Mouse (Mus musculus) heart, adult 8-10 months (tissue): ENCODE data around the gene Opcml. TPM values are rescaled to one million over a fixed set of nuclear protein-coding genes. Genes with fewer than 3 reads are reported as not detected.

ENCODE experiments used
- DNase-seq: peaks from one replicate; pipeline ENCODE4 v3.0.0; 2022; ENCODE audit warnings: low spot score
- total RNA-seq, 4 experiments: library from RNA; stranded (reverse); gene quantifications; 2 replicates each; pipeline ENCODE4 v1.2.4; 2022

The Opcml gene
- total RNA-seq, 4 experiments from 2014 or later, result 0.87 to 1.2 (median 1.1) TPM

GRCm38 (mm10) chr9:27998767-27999166 is 208.2 kb downstream of the Opcml start:
- no peak for DNase-seq

GRCm38 (mm10) chr9:28003131-28003530 is 212.6 kb downstream of the Opcml start:
- no peak for DNase-seq

DNA sequence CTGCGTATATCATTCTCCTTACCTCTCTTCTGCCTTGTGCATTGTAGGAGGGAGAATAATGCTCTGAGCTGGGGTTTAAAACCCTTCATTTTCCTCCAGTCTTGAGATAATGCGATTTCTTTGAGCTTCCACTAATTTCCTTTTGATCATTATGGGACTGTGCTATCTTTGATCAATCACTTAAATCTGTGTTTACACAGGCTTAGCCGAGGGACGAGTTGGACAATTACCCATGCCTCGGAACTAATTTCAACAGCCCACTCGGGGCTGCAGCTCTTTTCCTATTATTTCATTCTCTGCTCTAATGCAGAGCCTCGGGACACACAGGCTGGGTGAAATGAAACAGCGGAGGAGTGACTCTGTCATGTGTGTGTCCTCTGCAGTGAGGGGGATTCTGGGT is 220.9 kb downstream of the Opcml start:
- no peak for DNase-seq

GRCm38 (mm10) chr9:28012664-28013063 is 222.1 kb downstream of the Opcml start:
- no peak for DNase-seq

- no peak for DNase-seq
These were observed 222.6 kb downstream of the Opcml start for GRCm38 (mm10) chr9:28013192-28013591.

DNA sequence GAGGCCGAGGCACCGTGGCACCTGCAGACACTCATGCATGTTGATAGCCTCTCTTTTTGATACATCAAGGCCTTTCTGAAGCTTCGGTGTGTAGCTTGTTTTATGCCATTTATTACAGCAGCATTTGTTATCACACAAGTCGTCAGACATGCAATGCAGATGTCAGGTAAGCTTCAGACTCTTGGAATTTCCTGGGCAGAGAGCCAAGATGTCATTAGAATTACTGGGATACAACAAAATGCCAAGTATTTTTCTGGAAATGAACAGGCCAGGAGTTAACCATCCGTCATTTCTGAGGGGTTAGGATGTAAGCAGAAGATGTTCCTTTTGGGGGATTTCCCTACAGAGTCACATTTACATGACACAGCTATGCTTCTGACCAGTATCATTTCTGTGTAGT is 237.6 kb downstream of the Opcml start:
- no peak for DNase-seq

- DNase-seq, result no peak
These were observed 238.3 kb downstream of the Opcml start for GRCm38 (mm10) chr9:28028788-28029393.

- no peak for DNase-seq
These were observed 258.6 kb downstream of the Opcml start for GRCm38 (mm10) chr9:28049157-28049556.

GRCm38 (mm10) chr9:28057171-28057845 is 266.7 kb downstream of the Opcml start:
- no peak for DNase-seq

- no peak for DNase-seq
These were observed 274.6 kb downstream of the Opcml start for GRCm38 (mm10) chr9:28065126-28065525.

DNA sequence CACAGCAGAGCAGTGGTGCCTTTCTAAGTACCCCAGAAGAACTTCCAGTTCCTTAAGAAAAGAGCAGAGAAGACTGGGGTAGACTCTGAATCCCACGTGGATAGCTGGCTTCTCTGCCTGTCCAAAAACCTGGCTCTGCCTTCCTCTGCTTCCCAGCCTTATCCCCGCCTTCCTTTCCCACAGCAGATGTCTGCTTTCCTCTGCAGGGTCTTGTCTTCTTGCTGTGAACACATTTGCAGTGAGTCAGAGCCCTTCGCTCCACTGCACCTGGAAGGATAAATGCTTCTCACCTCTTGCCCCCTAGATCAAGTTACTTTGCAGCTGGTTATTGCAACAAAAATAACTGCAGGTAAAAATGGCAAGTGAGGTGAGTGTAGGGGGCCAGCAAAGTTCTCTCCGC is 290.1 kb downstream of the Opcml start:
- DNase-seq, result no peak

- no peak for DNase-seq
These were observed 293.2 kb downstream of the Opcml start for GRCm38 (mm10) chr9:28083754-28084153.

GRCm38 (mm10) chr9:28084273-28084726 is 293.7 kb downstream of the Opcml start:
- no peak for DNase-seq

DNA sequence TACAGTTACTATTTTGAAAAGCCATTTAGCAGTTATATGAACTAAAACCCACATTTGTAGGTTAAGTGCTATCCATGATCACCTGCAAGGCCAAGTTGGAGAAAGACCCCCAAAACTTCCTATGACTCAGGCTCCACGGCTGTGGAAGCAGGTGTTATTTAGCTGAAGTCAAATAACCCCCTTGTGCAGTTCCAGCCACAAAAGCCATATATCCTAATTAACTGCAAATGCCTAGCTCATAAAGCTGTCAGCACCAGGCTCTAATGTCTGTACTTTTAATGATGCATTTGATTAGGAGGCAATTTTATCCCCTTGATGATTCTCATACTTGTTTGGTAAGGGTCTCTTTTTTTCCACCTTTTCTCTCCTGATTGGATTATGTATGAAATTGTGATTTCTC is 300.8 kb downstream of the Opcml start:
- no peak for DNase-seq

DNA sequence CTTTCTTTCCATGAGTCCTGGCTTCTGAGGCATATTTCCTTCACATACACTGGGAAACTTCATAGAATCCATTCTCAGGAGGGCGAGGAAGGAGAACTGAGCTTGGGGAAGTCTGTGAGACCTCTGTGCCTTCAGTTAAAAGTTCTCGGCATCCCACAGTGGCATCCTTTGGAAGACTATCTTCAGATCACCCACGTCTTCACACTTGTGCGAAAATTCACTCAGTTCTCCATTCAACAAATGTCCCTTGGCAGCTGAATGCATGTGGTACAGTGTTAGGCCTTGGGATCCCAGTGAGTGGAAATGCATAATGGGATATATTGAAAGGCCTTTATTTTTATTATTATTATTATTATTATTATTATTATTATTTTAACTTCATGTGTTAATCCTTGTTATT is 304.1 kb downstream of the Opcml start:
- DNase-seq, result no peak

GRCm38 (mm10) chr9:28096204-28096603 is 305.6 kb downstream of the Opcml start:
- DNase-seq, result no peak

GRCm38 (mm10) chr9:28101981-28102380 is 311.4 kb downstream of the Opcml start:
- DNase-seq, result no peak

DNA sequence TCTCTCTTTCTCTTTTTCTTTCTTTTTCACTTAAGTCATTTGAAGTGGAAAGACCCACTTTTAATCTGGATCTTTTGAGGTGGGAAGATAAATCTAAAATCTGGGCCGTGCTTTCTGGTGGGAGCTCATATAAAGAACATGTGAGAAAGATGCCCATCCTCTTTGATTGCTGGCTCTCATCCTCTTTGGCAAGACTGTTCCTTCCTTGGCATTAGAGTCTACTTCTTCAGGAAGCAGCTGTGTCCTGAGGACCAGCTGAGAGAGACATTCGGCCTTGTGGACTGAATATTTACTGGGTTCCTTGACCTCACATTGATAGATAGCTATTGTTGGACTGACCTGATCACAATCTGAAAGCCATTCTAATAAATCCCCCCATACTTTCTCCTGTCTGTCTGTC is 331.3 kb downstream of the Opcml start:
- DNase-seq, result no peak

- DNase-seq, result no peak
These were observed 338.2 kb downstream of the Opcml start for GRCm38 (mm10) chr9:28128735-28129134.

GRCm38 (mm10) chr9:28131521-28131920 is 340.9 kb downstream of the Opcml start:
- DNase-seq, result no peak

- DNase-seq, result no peak
These were observed 346.0 kb downstream of the Opcml start for GRCm38 (mm10) chr9:28136614-28137013.

- DNase-seq, result no peak
These were observed 349.5 kb downstream of the Opcml start for GRCm38 (mm10) chr9:28139957-28140597.

GRCm38 (mm10) chr9:28149507-28149906 is 358.9 kb downstream of the Opcml start:
- DNase-seq, result no peak
